Mouse (Mus musculus): ENCODE measurements around the gene Pdzrn3.

DNA sequence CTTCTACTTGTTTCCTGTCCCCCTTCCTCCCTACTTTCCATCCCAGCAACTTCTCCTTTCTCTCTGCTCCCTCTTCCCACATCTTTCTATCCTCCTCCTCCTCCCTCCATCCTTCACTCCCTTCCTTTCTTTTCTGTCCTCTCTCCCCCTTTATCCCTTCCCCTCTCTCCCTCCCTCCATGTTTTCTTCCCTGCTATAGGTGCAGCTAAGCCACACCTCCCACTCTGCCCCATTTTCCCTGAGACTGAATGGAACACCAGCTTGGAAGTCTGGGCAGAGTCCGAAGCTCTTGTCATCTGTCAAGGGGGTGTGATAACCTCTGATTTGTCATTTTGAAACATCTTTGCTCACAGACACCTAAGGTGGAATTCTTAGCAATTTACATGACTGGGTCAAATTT is 22.8 kb downstream of the Pdzrn3 start:
- TF ChIP-seq CTCF (IDR thresholded peaks at IDR 0.05; ENCODE audit: borderline replicate concordance, extremely low read depth, insufficient read depth, insufficient read length), result no peak
- no peak for TF ChIP-seq POLR2A (IDR thresholded peaks at IDR 0.05; ENCODE audit: borderline replicate concordance, extremely low read depth, insufficient read depth, insufficient read length, poor library complexity, severe bottlenecking)

Data from brain, embryonic 14.5 days (tissue).